Mouse (Mus musculus) erythroblast, embryonic 14.5 days (primary cell): Measurements from ENCODE around the gene Cd276.

Experiments used
- GATA1 ChIP-seq: IDR thresholded peaks from 2 replicates; pipeline ENCODE4 v1.6.1; 2012; ENCODE audit warnings: low read length, inconsistent platforms, mixed read lengths
- TAL1 ChIP-seq: IDR thresholded peaks from 3 replicates; pipeline ENCODE4 v1.6.1; 2012; ENCODE audit warnings: low read length, inconsistent platforms, mixed read lengths

- TF ChIP-seq GATA1 (no peak), TAL1 (no peak)
Observed at GRCm38 (mm10) chr9:58581958-58582540, 26.8 kb upstream of the Cd276 start, which contains the start of gene Nptn.
